Mouse (Mus musculus) thymus, postnatal 4 days (tissue): ENCODE data around the gene Cdh22.

Experiments
- DNase-seq: peaks from one replicate; pipeline ENCODE4 v3.0.0; 2021

The Cdh22 gene

DNA sequence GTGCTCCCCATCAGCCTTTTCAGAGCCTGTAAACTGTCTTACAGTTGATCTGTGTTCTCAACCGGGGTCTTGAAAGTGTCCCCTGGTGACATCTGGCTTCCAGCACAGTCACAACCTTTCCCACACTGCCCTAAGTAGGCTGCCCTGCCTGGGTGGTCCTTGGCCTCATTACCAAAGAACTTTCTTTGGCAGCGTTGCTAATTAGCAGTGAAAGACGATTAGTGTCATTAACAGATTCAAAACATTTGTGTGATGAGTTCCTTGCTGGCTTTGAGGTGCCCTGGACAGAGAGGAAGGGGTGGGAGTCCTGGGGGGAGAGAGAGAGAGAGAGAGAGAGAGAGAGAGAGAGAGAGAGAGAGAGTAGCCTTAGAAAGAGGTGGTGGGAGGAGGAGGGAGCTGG is 14.3 kb upstream of the Cdh22 start:
- DNase-seq, result no peak

- DNase-seq, result no peak
These were observed 11.7 kb upstream of the Cdh22 start for GRCm38 (mm10) chr2:165246349-165246748.

GRCm38 (mm10) chr2:165243122-165243720 is 8.6 kb upstream of the Cdh22 start:
- no peak for DNase-seq

DNA sequence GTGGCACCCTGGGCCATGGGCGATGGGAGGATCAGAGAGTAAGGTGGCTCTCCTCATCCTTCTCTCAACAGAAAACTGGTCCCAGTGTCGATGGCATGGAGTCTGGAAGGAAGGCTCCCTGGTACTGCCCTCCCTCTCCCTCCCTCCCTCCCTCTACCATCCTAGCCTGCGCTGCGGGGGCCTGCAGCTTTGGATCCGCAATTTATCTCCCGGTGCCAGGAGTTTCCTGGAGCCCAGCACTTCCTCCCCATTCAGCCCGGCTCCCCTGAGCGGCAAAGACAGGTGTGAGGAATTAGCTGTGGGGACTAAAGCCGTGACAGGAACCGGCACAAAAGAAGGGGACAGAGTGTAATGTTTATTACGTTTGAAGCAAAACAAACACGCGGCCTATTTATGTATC is 7.9 kb upstream of the Cdh22 start:
- DNase-seq, result no peak

DNA sequence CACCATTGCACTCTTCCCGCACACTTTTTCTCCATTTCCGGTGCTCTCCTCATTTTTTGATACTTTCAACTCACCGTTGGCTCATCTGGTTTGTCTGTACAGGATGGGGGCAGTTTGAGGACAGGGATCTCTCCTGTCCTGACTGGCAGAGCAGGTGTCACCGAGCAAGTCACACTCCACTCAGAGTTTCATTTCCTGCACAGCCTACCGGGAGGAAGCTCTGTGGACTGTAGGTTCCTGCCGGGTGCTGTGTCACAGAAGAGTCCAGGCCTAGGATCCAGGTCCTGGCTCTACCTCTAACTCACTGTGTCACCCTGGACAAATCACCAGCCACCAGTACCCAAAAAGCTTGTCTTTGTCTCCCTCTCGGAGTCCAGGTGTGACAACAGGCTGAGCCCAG is 7.1 kb upstream of the Cdh22 start:
- DNase-seq, result no peak

DNA sequence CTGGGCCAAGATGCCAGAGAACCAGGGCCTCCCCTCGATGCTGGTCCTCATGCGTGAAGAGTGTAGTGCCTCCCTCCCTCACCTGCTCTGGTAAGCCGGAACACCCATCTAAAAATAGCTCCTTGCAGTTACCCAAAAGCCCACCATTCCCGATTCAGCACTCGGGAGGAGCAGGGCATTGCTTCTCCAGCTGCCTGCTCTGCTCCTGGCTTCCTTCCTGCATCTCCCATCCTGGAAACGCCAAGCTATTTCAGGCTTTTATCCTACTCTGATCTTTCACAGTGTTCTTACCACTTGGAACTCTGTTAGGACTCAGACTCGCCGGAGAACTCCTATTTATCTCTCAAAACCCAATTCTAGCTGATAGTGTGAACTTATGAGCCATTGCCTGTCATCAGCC is 5.7 kb upstream of the Cdh22 start:
- DNase-seq, result no peak

GRCm38 (mm10) chr2:165239533-165240144 is 5.0 kb upstream of the Cdh22 start:
- peak; percentile 34 for DNase-seq

- DNase-seq, result no peak
These were observed 3.9 kb upstream of the Cdh22 start for GRCm38 (mm10) chr2:165238416-165239145.

GRCm38 (mm10) chr2:165234291-165234612 is 401 bp downstream of the Cdh22 start:
- DNase-seq, result peak; percentile 13

- DNase-seq, result peak; percentile 76
These were observed 962 bp downstream of the Cdh22 start for GRCm38 (mm10) chr2:165233491-165234290.

- DNase-seq, result no peak
These were observed 5.6 kb downstream of the Cdh22 start for GRCm38 (mm10) chr2:165229050-165229449.

DNA sequence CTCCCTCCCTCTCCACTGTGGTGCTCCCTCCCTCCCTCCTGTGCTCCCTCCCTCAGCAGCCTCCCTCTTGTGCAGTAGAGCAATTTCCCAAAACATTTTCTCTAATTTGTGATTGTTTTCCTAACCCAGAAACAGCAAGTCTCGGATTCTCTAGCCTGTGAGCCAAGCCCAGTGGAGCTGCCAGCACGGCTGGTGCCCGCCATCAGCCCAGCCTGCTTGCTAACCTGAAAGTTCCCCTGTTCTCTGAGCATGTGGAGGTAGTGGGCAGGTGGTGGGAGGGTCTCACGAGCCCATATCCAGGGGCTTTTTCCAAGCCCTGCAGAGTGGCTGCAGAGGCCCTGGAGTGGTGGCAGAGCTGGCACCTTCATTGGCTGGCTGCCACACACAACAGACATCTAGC is 10.8 kb downstream of the Cdh22 start:
- no peak for DNase-seq

GRCm38 (mm10) chr2:165221952-165222351 is 12.7 kb downstream of the Cdh22 start:
- DNase-seq, result no peak

DNA sequence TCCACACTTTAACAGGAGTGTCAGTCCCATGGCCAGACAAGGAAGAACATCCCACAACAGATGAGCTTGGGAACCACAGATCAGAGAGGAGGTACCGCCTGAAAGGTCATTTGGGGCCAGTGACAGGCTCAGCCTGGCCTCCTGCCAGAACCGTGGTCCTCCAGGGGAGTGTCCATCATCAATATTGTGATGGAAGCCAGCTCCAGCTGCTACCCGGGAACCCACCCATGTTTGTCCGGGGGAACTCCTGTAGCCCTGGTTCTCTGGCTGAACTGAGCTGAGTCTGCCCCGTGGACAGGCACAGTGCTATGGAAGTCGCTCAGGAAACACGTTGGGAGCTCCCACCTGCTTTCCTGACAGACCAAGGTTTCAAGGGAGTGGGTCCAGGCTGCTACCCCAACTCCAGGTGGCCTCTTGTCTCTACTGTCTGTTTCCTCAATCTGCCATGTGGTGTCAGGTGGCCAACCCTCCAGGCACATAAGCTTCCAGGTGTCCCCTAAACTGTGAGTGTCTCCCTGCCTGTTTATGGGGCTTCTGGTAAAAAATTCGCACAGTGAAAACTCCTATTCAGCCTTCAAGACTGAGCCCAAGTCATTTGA is 14.2 kb downstream of the Cdh22 start:
- no peak for DNase-seq

DNA sequence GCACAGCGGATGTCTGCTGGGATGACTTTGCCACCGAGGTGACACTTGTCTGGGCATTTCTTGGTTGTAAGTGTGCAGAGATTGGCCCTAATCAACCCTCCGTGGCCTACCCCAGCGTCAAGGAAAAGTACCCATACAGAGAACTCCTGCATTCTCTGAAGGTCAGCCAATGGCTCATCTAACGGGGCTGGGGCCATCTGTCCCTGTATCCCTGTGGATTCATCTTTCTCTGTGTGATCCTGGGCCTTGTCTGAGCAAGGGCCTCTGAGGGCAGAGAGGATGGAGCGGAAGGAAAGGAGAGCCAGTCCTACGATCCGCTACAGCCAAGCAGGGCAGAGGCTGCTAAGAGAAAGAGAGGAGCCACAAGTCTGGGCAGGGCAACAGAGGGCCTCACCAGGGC is 15.7 kb downstream of the Cdh22 start:
- no peak for DNase-seq

- no peak for DNase-seq
These were observed 17.1 kb downstream of the Cdh22 start for GRCm38 (mm10) chr2:165217361-165218149.

DNA sequence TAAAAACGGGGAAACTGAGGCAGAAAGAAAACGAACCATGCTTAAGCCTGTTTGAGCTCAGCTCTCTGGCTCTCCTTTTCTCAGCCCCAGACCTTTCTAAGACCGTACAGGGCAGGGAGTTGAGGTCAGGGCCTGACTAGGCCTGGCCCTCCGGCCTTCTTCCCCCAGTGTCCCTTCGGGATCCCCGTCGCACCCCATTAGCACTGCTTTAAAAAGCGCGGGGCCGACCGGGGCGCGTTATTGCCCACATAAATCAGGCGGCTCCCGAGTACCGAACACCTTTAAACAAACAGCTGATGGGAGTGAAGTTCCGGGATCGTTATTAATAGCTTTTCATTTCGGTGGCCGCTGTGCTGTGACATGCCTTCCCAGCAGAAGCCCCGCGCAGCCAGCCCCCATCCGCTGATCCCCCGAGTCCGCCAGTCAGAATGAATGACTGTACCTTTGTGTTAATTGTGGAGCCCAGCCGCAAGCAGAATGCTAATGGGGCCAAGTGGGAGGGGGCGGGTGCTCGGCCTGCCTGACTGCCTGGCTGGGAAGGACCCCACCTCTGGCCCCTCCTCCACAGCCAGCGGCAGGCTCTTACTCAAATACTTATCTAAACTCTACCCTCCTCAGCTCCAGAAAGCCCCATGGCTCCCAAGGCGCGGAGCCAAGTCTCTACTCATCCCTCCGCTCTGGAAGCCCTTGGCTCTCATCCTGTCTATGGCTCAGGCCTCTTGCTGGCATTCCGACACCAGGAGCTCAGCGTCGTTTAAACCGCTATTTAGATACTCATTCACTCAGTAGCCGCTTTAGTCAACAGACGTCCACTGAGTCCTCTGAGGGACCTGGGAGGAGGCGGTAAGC is 19.3 kb downstream of the Cdh22 start:
- no peak for DNase-seq

DNA sequence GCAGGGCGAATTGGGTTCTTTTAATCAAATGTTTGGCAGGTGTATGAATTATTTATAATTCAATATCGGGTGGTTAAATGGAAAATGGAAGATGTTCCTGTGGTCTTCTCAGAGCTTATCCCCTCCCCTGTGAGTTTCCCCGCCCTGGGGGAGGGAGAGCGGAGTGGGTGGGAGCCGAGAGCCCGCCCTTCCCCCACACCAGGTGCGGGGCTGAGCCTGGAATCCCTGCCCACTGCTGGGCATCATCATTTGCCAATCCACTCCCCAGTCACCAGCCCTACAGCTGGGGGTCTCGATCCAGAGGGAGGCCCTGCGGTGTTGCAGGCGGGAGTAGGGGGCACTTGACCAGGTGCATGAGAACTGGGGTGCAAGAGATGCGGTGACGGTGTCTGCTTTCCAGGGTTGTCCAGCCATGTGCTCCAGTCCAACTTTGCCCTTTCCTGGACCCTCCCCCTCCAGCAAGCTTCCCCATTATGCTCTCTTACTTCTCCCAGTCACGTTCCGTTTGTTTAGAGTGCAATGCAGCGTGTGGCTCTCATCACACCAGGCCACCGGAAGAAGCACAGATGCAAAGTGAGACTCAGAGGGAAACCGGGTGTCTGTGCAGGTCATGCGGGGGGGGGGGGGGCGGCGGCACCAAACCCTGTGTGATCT is 23.1 kb downstream of the Cdh22 start:
- no peak for DNase-seq

DNA sequence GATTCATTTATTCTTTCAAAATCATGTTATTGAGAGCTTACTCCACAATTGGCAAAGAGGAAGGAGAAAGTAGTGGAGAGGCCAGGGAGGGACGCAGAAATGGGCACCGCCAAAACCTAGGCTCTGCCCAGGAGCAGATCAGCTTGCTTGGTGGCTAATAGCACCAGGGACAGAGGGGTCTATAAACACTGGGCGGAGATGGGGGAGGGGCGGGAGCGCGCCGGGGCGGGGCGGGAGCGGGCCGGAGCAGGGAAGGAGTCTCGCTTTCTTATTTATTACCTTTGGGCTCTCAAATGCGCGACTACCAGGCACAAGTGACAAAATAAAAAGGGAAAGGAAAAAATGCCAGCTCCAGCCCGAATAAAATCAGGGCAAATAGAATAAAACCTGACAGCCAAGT is 23.7 kb downstream of the Cdh22 start:
- no peak for DNase-seq

GRCm38 (mm10) chr2:165207689-165208088 is 27.0 kb downstream of the Cdh22 start:
- DNase-seq, result no peak

DNA sequence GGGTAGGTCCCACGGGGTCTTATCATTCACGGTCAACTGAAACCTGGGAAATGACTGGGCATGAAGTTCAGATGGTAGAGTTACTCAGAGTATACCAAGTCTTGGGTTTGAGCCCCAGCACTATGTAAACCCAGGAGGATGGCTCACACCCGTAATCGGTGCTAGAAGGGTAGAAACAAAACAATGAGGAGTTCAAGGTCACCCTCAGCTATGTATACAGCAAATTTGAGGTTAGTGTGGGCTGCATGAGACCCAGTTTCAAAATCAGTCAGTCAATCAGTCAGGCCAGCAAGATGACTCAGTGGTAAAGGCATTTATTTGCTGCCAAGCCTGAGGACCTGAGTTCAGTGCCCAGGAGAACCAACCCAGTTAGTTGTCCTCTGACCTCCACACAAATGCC is 27.6 kb downstream of the Cdh22 start:
- DNase-seq, result no peak
